Mouse (Mus musculus) liver, embryonic 12.5 days (tissue): ENCODE measurements at regions not wholly inside any gene's neighbourhood (a gene's known extent, or its start where the extent isn't known, plus 50 kb on each side); places are given as distances from the start of the nearest gene placed in this dataset.

Experiments
- ATAC-seq: fragments of 200-750 bp; cut with Nextera tagmentation; 2 replicates; pipeline ENCODE4 v1.8.0; 2017; ENCODE audit warnings: moderate number of reproducible peaks, mild to moderate bottlenecking, moderate library complexity
- H3K27ac ChIP-seq: fragments of 300-500 bp; sonication (generic); 2 replicates; pipeline ENCODE4 v1.5.1; 2016; ENCODE audit warnings: mild to moderate bottlenecking
- H3K27me3 ChIP-seq: fragments of 300-500 bp; sonication (generic); replicated peaks from 2 replicates; pipeline ENCODE4 v1.6.1; 2016; ENCODE audit warnings: mild to moderate bottlenecking, moderate library complexity
- H3K36me3 ChIP-seq: fragments of 300-500 bp; sonication (generic); 2 replicates; pipeline ENCODE4 v1.6.1; 2016; ENCODE audit warnings: mild to moderate bottlenecking, moderate library complexity
- H3K4me1 ChIP-seq: fragments of 300-500 bp; sonication (generic); 2 replicates; pipeline ENCODE4 v1.6.1; 2016
- H3K4me2 ChIP-seq: fragments of 300-500 bp; sonication (generic); 2 replicates; pipeline ENCODE4 v1.6.1; 2016; ENCODE audit warnings: mild to moderate bottlenecking, moderate library complexity
- H3K4me3 ChIP-seq: fragments of 300-500 bp; sonication (generic); 2 replicates; pipeline ENCODE4 v1.5.1; 2016; ENCODE audit warnings: mild to moderate bottlenecking, moderate library complexity
- H3K9ac ChIP-seq: fragments of 300-500 bp; sonication (generic); 2 replicates; pipeline ENCODE4 v1.6.1; 2016; ENCODE audit warnings: mild to moderate bottlenecking, moderate library complexity
- H3K9me3 ChIP-seq: fragments of 300-500 bp; sonication (generic); replicated peaks from 2 replicates; pipeline ENCODE4 v1.6.1; 2016; ENCODE audit warnings: mild to moderate bottlenecking, moderate library complexity
- WGBS: fragments of 180-500 bp; shearing (Covaris S2); methylation state at CpG from one replicate; pipeline ENCODE4 v1.1.7; 2016; ENCODE audit not compliant: insufficient replicate concordance; 5-methylcytosine and 5-hydroxymethylcytosine counted together

DNA sequence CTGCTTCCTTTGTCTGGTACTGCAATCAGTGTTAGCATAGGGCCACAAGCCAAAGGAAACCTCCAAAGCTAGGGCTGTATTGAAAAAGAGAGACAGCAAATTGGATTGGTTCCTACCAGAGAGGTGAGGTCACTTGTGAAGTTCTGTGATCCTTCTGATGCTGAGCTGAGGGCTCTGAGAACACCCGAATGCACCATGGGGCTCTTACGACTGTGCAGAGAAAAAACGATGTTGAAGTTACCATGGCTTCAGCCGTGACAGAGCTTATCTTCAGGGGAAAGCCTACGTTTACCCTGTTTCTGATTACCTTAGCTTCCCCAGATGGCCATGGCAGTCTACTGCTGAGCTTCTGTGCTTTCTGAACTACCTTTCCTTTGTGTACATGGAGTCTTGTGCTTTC is 53.9 kb upstream of the Fmo9 start:
- no peak overlapping the region for H3K4me3 ChIP-seq
- H3K36me3 ChIP-seq: no peaks in the 10 kb centered on the region
- WGBS: 45% methylated on average over 5 of the region's 5 CpGs
- no peak overlapping the region for H3K27ac ChIP-seq
- H3K4me2 ChIP-seq: no peak overlapping the region
- H3K27me3 ChIP-seq: no peaks in the 10 kb centered on the region
- H3K9me3 ChIP-seq: no peaks in the 10 kb centered on the region
- no peaks in the 10 kb centered on the region for H3K4me1 ChIP-seq
- no peak overlapping the region for H3K9ac ChIP-seq
- ATAC-seq: no peak

DNA sequence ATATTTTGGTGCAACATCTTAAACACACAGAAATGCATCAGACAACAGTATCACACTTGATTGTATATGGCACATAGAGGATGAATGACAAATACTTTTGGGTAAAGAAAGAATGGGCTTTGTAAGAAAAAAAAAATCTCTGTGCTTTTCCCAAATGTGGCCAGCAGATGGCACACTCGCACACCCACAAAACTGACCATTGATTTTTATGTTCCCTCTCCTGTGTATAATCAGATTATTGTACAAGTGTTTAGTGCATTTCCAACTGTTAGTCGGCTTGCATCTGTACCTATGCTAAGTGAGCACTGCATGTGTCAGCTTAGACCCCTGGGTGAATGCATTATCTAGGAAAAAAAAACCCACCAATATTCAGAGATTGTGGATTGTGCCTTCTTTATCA is 56.4 kb upstream of the Fmo9 start:
- no peaks in the 10 kb centered on the region for H3K4me1 ChIP-seq
- H3K9me3 ChIP-seq: no peaks in the 10 kb centered on the region
- no peak overlapping the region for H3K4me2 ChIP-seq
- no peaks in the 10 kb centered on the region for H3K27me3 ChIP-seq
- WGBS: 2% methylated on average over 2 of the region's 2 CpGs
- no peak overlapping the region for H3K9ac ChIP-seq
- H3K27ac ChIP-seq: no peak overlapping the region
- no peak for ATAC-seq
- H3K36me3 ChIP-seq: no peaks in the 10 kb centered on the region
- no peak overlapping the region for H3K4me3 ChIP-seq

DNA sequence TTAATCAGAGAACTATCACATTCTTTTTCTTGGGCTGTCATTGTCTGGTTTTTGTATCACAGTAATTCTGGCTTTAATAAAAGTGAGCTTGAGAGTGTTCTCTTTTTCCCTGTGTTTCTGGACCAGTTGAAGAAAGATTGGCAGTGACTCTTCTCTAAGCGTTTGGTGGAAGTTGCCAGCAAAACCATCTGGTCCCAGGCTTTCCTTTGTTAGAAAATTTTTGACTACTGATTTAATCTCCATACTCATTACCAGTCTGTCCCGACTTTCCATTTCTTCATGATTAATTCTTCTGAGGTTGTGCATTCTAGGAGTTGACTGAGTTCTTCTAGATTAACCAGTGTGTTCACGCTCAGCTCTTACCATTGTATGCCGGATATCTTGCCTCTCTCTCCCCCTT is 68.6 kb upstream of the Fmo9 start:
- ATAC-seq: no peak
- H3K4me2 ChIP-seq: no peak overlapping the region
- H3K9me3 ChIP-seq: no peaks in the 10 kb centered on the region
- H3K9ac ChIP-seq: no peak overlapping the region
- H3K36me3 ChIP-seq: no peaks in the 10 kb centered on the region
- H3K27me3 ChIP-seq: no peaks in the 10 kb centered on the region
- WGBS: 56% methylated on average over 4 of the region's 4 CpGs
- no peak overlapping the region for H3K27ac ChIP-seq
- H3K4me1 ChIP-seq: no peaks in the 10 kb centered on the region
- H3K4me3 ChIP-seq: no peak overlapping the region

DNA sequence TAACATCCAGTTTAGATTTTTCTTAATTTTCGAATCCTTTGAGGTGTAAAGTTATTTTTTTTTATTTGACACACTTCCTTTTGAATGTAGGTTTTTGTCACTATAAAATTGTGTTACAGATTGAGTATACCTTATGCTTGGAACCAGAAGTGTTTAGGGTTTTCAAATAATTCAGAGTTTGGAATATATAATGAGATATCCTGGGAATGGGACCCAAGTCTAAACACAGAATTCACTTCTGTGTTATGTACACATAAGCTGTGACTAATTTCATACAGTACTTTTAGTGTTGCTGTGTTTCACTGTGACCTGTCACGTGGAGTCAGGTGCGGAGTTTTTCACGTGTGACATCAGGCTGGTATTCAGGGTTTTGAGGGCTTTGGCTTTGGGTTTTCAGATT is 69.1 kb upstream of the Fmo9 start:
- H3K4me3 ChIP-seq: no peak overlapping the region
- H3K9me3 ChIP-seq: no peaks in the 10 kb centered on the region
- 61% methylated on average over 4 of the region's 4 CpGs for WGBS
- H3K27me3 ChIP-seq: no peaks in the 10 kb centered on the region
- ATAC-seq: no peak
- no peaks in the 10 kb centered on the region for H3K36me3 ChIP-seq
- H3K27ac ChIP-seq: no peak overlapping the region
- no peak overlapping the region for H3K4me2 ChIP-seq
- no peaks in the 10 kb centered on the region for H3K4me1 ChIP-seq
- no peak overlapping the region for H3K9ac ChIP-seq

DNA sequence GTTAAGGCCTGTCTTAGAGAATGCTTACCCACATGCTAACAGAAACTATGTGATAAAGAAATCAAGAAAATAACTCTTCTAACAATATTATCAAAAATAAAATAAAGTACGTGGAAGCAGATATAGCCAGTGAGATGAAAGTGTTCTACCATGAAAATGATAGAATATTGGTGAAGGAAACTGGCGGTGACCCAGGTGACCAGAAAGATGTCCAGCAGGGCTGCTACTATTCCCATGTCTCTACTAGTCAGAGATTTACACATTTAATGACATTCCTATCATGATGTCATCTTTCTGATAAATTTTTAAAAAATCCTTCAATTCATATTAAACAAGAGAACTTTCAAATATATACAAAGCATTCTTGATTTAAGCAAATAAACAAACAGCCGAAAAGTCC is 69.8 kb upstream of the Fmo9 start:
- H3K36me3 ChIP-seq: no peaks in the 10 kb centered on the region
- H3K9me3 ChIP-seq: no peaks in the 10 kb centered on the region
- no peak overlapping the region for H3K4me2 ChIP-seq
- H3K4me3 ChIP-seq: no peak overlapping the region
- H3K27me3 ChIP-seq: no peaks in the 10 kb centered on the region
- no peaks in the 10 kb centered on the region for H3K4me1 ChIP-seq
- H3K9ac ChIP-seq: no peak overlapping the region
- no peak for ATAC-seq
- no peak overlapping the region for H3K27ac ChIP-seq
- 72% methylated on average over 3 of the region's 3 CpGs for WGBS

DNA sequence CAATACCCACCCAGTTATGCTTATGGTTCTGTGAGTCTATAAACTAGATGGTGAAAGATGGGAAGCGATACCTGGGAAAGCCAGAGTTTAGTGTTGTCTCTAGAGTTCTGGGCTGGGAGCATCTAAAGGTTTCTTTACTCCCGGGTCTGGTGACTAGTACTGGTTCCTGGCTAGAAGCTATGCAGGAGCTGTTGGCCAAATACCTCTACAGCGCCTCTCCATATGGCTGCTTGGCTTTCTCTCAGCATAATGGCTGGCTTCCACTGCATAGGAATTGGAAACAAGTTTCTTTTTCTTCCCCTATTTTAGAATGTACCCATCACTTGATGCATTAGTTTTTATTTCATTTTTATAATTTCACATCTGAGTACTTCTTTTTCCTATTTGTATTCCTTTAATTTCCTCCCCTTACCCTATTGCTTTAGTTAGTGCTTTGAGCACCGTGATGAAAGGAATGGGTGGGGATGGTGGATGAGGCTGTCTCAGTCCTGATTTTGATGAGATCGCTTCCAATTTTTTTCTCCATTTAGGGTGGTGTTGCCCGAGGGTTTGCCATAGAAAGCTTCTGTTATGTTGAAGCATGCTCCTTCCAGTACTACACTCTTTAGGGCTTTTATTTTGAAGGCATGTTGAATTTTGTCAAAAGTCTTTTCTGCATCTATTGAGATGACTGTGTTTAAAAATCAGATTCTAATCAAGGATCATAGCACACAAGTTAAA is 71.5 kb upstream of the Fmo9 start:
- no peaks in the 10 kb centered on the region for H3K36me3 ChIP-seq
- no peak for ATAC-seq
- WGBS: 69% methylated on average over 6 of the region's 6 CpGs

DNA sequence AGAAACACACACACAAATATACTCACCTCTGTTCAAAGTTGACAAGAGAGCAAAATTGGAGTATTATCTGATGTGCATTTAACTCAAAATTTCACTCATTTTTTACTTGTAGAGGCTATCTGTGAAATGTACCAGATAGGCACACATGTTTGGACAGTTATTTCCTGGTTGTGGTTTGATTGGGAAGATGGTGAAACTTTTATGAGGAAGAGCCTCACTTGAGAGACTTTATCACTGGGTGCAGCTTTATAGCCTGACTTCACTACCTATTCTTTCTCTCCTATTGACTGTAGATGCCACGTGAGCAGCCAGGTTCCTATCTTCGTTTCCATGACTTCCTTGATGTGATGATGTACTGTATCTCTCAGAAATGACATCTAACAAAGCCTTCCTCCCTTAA is 77.3 kb upstream of the Fmo9 start:
- Histone ChIP-seq H3K4me3 (no peak overlapping the region), H3K27me3 (no peaks in the 10 kb centered on the region), H3K27ac (no peak overlapping the region), H3K9me3 (0 out of 2 replicates have a peak, but pooled peaks cover 10% of the 10 kb centered on the region), H3K4me1 (no peaks in the 10 kb centered on the region), H3K4me2 (no peak overlapping the region), H3K9ac (no peak overlapping the region), H3K36me3 (no peaks in the 10 kb centered on the region)
- no peak for ATAC-seq
- 36% methylated on average over 2 of the region's 2 CpGs for WGBS

More for the DNA sequence above, 71.5 kb upstream of the Fmo9 start:
- Histone ChIP-seq H3K4me3 (no peak overlapping the region), H3K27me3 (no peaks in the 10 kb centered on the region), H3K4me1 (no peaks in the 10 kb centered on the region), H3K9me3 (0 out of 2 replicates have a peak, but pooled peaks cover 2% of the 10 kb centered on the region), H3K27ac (no peak overlapping the region), H3K4me2 (no peak overlapping the region), H3K9ac (no peak overlapping the region)

DNA sequence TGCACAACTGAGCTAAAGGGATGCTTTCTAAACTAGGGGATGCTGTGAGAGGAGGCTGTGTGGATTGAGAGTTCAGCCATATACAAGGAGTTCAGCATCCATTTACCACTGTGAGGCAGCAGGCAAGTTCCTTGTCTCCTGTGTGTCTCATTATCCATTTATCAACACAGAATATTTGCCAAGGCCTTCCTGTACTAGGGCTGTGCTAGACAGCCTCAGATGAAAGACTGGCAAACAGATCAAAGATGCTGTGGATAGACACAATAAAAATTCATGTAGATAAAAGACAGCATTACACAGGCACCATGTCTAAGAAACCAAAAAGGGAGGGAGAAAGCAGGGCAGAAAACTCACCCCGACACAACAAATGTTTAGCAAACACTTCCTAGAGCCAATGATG is 91.5 kb upstream of the Fmo9 start:
- no peak overlapping the region for H3K4me3 ChIP-seq
- no peaks in the 10 kb centered on the region for H3K36me3 ChIP-seq
- no peaks in the 10 kb centered on the region for H3K4me1 ChIP-seq
- 63% methylated on average over 1 of the region's 1 CpGs for WGBS
- H3K9me3 ChIP-seq: peaks cover 6% of the 10 kb centered on the region; the same call in 1 of the 2 replicates
- no peak overlapping the region for H3K4me2 ChIP-seq
- no peak overlapping the region for H3K9ac ChIP-seq
- no peak overlapping the region for H3K27ac ChIP-seq
- ATAC-seq: no peak
- H3K27me3 ChIP-seq: no peaks in the 10 kb centered on the region

DNA sequence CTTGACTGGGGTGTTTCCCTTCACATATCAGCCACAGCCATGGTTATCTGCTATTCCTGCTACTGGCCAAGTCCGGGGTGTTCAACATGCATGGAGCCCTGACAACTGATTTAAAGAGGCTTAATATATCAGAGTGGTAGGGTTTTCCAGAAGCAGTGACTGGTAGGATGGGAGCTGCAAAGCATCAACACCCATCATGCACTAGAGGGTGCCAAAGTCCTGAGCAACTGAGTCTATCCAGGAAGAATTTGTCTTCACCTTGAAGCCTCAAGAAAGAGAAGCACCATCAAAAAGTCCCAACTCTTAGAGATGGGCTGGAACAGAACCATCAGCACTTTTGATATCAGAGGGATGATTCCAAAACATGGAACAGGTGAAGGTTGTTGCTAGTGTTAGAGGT is 100.5 kb upstream of the Fmo9 start:
- no peaks in the 10 kb centered on the region for H3K27me3 ChIP-seq
- H3K4me3 ChIP-seq: no peak overlapping the region
- H3K36me3 ChIP-seq: no peaks in the 10 kb centered on the region
- no peaks in the 10 kb centered on the region for H3K4me1 ChIP-seq
- H3K27ac ChIP-seq: no peak overlapping the region
- ATAC-seq: no peak
- WGBS: 36% methylated on average over 1 of the region's 1 CpGs
- H3K9me3 ChIP-seq: no peaks in the 10 kb centered on the region
- no peak overlapping the region for H3K4me2 ChIP-seq
- H3K9ac ChIP-seq: no peak overlapping the region

DNA sequence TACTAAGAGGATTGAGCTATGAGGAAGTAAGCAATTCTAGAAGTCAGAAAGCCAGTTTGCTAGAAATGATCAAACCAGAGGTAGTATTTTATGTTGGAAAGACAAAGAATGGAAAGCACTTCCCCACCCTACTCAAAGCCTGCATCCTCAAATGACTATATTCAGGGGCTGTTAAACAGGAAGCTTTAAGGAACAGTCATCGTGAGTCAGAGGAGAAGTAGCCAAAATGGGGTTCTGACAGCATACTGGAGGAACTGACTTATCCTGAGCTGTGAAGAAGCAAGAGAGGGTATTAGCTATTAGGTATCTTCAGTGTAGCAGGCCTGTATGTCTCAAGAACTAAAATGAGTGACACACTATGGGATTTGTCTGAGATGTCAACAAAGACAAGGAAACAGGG is 106.3 kb upstream of the Fmo9 start:
- Histone ChIP-seq H3K36me3 (no peaks in the 10 kb centered on the region), H3K9me3 (no peaks in the 10 kb centered on the region), H3K4me3 (no peak overlapping the region), H3K4me1 (no peaks in the 10 kb centered on the region), H3K9ac (no peak overlapping the region), H3K27me3 (no peaks in the 10 kb centered on the region), H3K4me2 (no peak overlapping the region), H3K27ac (no peak overlapping the region)
- no peak for ATAC-seq
- WGBS: 18% methylated on average over 1 of the region's 1 CpGs

DNA sequence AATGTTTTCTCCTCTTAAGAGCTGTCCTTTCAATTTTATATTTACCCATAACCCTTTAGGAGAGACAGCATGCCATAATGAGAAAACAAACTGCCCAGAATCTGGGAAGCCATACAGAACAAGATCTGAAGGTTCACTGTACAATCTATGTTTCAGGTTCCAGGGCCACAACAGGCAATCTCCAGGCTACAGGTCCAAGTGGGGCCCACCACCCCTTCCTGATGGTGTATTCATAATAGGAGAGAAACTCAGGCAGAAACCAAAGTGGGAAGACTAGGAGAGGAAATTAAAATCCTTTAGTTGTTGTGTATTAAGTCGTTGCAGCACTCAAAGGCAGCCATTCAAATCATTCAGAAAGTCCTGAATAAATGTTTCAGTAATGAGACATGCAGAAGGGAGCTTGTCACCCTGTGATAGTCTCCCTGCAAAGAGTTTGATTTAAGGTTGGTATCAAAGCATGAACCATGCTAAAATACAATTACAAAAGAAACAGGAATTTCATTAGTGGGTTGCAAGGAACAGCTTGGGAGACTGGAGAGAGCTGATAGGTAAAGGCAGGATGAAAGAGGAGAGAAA is 107.3 kb upstream of the Fmo9 start:
- Histone ChIP-seq H3K27ac (no peak overlapping the region), H3K36me3 (no peaks in the 10 kb centered on the region), H3K9ac (no peak overlapping the region), H3K27me3 (no peaks in the 10 kb centered on the region), H3K4me1 (no peaks in the 10 kb centered on the region), H3K4me3 (no peak overlapping the region), H3K4me2 (no peak overlapping the region), H3K9me3 (no peaks in the 10 kb centered on the region)
- ATAC-seq: no peak
- WGBS: 44% methylated on average over 1 of the region's 1 CpGs

DNA sequence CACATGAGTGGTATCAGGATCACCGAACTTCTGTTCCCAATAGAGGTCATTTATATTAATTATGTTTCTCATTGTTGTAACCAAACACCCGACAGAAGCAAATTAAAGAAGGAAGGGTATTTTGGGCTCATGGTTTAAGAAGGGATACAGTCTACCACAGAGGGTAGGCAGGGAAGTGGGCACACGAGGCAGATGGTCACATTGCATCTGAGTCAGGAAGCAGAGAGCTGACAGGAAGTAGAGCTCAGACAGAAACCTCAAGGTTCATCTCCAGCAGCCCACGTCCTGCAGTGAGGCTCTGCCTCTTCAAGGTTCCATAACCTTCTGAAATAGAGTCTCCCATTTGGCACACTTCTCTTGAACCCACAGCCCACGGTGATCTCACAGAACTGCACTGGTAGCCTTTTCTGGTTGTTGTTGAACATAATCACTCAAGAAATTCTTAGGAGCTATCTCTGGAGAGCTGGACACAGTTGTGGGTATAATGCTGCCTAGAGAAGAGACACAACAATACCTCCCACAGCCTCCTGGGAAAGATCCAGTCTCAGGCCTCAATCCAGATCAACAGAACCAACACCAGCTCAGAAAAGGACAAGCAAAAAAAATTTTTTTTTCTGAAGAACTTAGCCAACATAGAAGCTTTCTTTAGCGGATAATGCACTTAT is 111.5 kb upstream of the Fmo9 start:
- H3K9me3 ChIP-seq: no peaks in the 10 kb centered on the region
- 37% methylated on average over 6 of the region's 6 CpGs for WGBS
- no peak overlapping the region for H3K9ac ChIP-seq
- no peaks in the 10 kb centered on the region for H3K4me1 ChIP-seq
- H3K27me3 ChIP-seq: no peaks in the 10 kb centered on the region
- H3K4me2 ChIP-seq: no peak overlapping the region
- no peak for ATAC-seq
- no peak overlapping the region for H3K27ac ChIP-seq
- no peaks in the 10 kb centered on the region for H3K36me3 ChIP-seq
- H3K4me3 ChIP-seq: no peak overlapping the region
